Mouse (Mus musculus) MEL (cell line): ENCODE measurements around the gene Gm6169. TPM values are rescaled to one million over a fixed set of nuclear protein-coding genes. Genes with fewer than 3 reads are reported as not detected.
"Not testable (repeated sequence)": the region's sequence is repeated elsewhere in the genome, so short reads cannot be mapped to it uniquely, and the experiment has no call there.

Source experiments
- DNase-seq: peaks from one replicate; pipeline ENCODE4 v3.0.0; 2011; ENCODE audit warnings: low read depth, low spot score
- H3K27ac ChIP-seq: 2 replicates; pipeline ENCODE4 v1.5.1; 2012; ENCODE audit warnings: low read depth, mild to moderate bottlenecking, control low read depth, low read length, moderate library complexity; ENCODE audit not compliant: control insufficient read depth
- H3K27me3 ChIP-seq, 2 experiments: fragments of 150-350 bp in 1 of 2; sonication (generic) in 1 of 2; 2 replicates each; pipeline ENCODE4 v1.6.1; 2012; ENCODE audit warnings: low read length in 2 of 2, mild to moderate bottlenecking in 2 of 2, improper control_type of control experiment in 1 of 2, moderate library complexity in 1 of 2; ENCODE audit not compliant: insufficient read depth in 2 of 2, control insufficient read depth in 1 of 2
- H3K36me3 ChIP-seq, 2 experiments: 2 replicates each; pipeline ENCODE4 v1.6.1; 2012 to 2014; ENCODE audit warnings: low read length in 2 of 2, improper control_type of control experiment in 1 of 2, inconsistent platforms in 1 of 2, mild to moderate bottlenecking in 1 of 2; ENCODE audit not compliant: insufficient read depth in 2 of 2, control insufficient read depth in 1 of 2
- H3K4me1 ChIP-seq, 2 experiments: fragments of 150-350 bp in 1 of 2; sonication (generic) in 1 of 2; 2 replicates each; pipeline ENCODE4 v1.6.1; 2012; ENCODE audit warnings: low read length in 2 of 2, improper control_type of control experiment in 1 of 2, mild to moderate bottlenecking in 1 of 2; ENCODE audit not compliant: insufficient read depth in 2 of 2, control insufficient read depth in 1 of 2
- H3K4me3 ChIP-seq, 2 experiments: fragments of 150-350 bp in 1 of 2; sonication (generic) in 1 of 2; 2 replicates each; pipeline ENCODE4 v1.5.1; 2012; ENCODE audit warnings: low read depth in 2 of 2, low read length in 2 of 2, mild to moderate bottlenecking in 2 of 2, moderate library complexity in 2 of 2, control low read depth in 1 of 2, improper control_type of control experiment in 1 of 2; ENCODE audit not compliant: control insufficient read depth in 1 of 2, insufficient read depth in 1 of 2
- H3K79me2 ChIP-seq: 2 replicates; pipeline ENCODE4 v1.6.1; 2012; ENCODE audit warnings: mild to moderate bottlenecking, low read length, moderate library complexity; ENCODE audit not compliant: control insufficient read depth, poor library complexity, insufficient read depth
- H3K9ac ChIP-seq: 2 replicates; pipeline ENCODE4 v1.6.1; 2012; ENCODE audit warnings: low read depth, mild to moderate bottlenecking, control low read depth, low read length, moderate library complexity; ENCODE audit not compliant: control insufficient read depth, poor library complexity, severe bottlenecking
- H3K9me3 ChIP-seq: fragments of 150-350 bp; sonication (generic); replicated peaks from 2 replicates; pipeline ENCODE4 v1.6.1; 2012; ENCODE audit warnings: mild to moderate bottlenecking, low read length, improper control_type of control experiment, moderate library complexity; ENCODE audit not compliant: insufficient read depth
- BHLHE40 ChIP-seq: IDR thresholded peaks from 2 replicates; pipeline ENCODE4 v1.6.1; 2012; ENCODE audit warnings: low read depth, mild to moderate bottlenecking, inconsistent platforms, low read length, improper control_type of control experiment, borderline replicate concordance
- GABPA ChIP-seq: IDR thresholded peaks from 2 replicates; pipeline ENCODE4 v1.6.1; 2012; ENCODE audit warnings: low read depth, mild to moderate bottlenecking, inconsistent platforms, low read length, improper control_type of control experiment, moderate library complexity
- JUND ChIP-seq: IDR thresholded peaks from 2 replicates; pipeline ENCODE4 v1.6.1; 2011; ENCODE audit warnings: low read depth, mild to moderate bottlenecking, improper control_type of control experiment, low read length
- MAFK ChIP-seq: IDR thresholded peaks from 2 replicates; pipeline ENCODE4 v1.6.1; 2011; ENCODE audit warnings: low read depth, mild to moderate bottlenecking, low read length, improper control_type of control experiment, borderline replicate concordance
- MXI1 ChIP-seq: IDR thresholded peaks from 2 replicates; pipeline ENCODE4 v1.6.1; 2011; ENCODE audit warnings: mild to moderate bottlenecking, low read depth, low read length, improper control_type of control experiment
- MYB ChIP-seq: IDR thresholded peaks from 2 replicates; pipeline ENCODE4 v1.6.1; 2011; ENCODE audit warnings: mild to moderate bottlenecking, low read depth, low read length, improper control_type of control experiment
- NRF1 ChIP-seq: IDR thresholded peaks from 2 replicates; pipeline ENCODE4 v1.6.1; 2014; ENCODE audit warnings: low read depth, mild to moderate bottlenecking, inconsistent platforms, low read length, improper control_type of control experiment, moderate library complexity; ENCODE audit not compliant: poor library complexity, insufficient read depth, severe bottlenecking
- POLR2AphosphoS5 ChIP-seq: IDR thresholded peaks from 2 replicates; pipeline ENCODE4 v1.6.1; 2012; ENCODE audit warnings: low read depth, borderline replicate concordance, mild to moderate bottlenecking, inconsistent platforms, low read length, moderate library complexity, mixed read lengths
- RCOR1 ChIP-seq: IDR thresholded peaks from 2 replicates; pipeline ENCODE4 v1.6.1; 2012; ENCODE audit warnings: low read depth, mild to moderate bottlenecking, inconsistent platforms, low read length, improper control_type of control experiment
- SIN3A ChIP-seq: IDR thresholded peaks from 2 replicates; pipeline ENCODE4 v1.6.1; 2012; ENCODE audit warnings: low read length, improper control_type of control experiment, inconsistent platforms
- SMC3 ChIP-seq: IDR thresholded peaks from 2 replicates; pipeline ENCODE4 v1.6.1; 2011; ENCODE audit warnings: low read depth, low read length, improper control_type of control experiment
- TBP ChIP-seq: IDR thresholded peaks from 2 replicates; pipeline ENCODE4 v1.8.0; 2011; ENCODE audit warnings: low read depth, low read length, improper control_type of control experiment
- UBTF ChIP-seq: IDR thresholded peaks from 2 replicates; pipeline ENCODE4 v1.6.1; 2012; ENCODE audit warnings: low read depth, mild to moderate bottlenecking, inconsistent platforms, low read length, improper control_type of control experiment, moderate library complexity, borderline replicate concordance; ENCODE audit not compliant: insufficient read depth
- USF1 ChIP-seq: IDR thresholded peaks from 2 replicates; pipeline ENCODE4 v1.6.1; 2014; ENCODE audit warnings: low read depth, mild to moderate bottlenecking, inconsistent platforms, low read length, improper control_type of control experiment, moderate library complexity
- ZC3H11A ChIP-seq: IDR thresholded peaks from 2 replicates; pipeline ENCODE4 v1.6.1; 2012; ENCODE audit warnings: low read depth, mild to moderate bottlenecking, inconsistent platforms, low read length, improper control_type of control experiment
- ZNF384 ChIP-seq: IDR thresholded peaks from 2 replicates; pipeline ENCODE4 v1.6.1; 2012; ENCODE audit warnings: low read depth, mild to moderate bottlenecking, inconsistent platforms, low read length, improper control_type of control experiment
- polyA plus RNA-seq, 2 experiments: library from polyadenylated mRNA; stranded (reverse) in 1 of 2; unstranded in 1 of 2; fragments of >175 nt in 1 of 2; fragments of >200 nt in 1 of 2; gene quantifications; 2 replicates each; pipeline versions ENCODE4 v1.2.1 to v1.2.4; 2012; ENCODE audit warnings: low replicate concordance in 2 of 2, low read depth in 1 of 2; ENCODE audit not compliant: insufficient read length in 2 of 2, insufficient read depth in 1 of 2, missing spikeins in 1 of 2
- total RNA-seq: library from RNA; depleted of rRNA; stranded (reverse); fragments of 300-350 nt; gene quantifications from 2 replicates; pipeline ENCODE4 v1.2.3, GENCODE M21; 2012

Gene Gm6169
- total and polyA plus RNA-seq, 3 experiments, result 1.9 to 3.6 TPM; not detected in 1

GRCm38 (mm10) chr13:97121341-97121740, 22.3 kb upstream of the Gm6169 start:
- TF ChIP-seq RCOR1, result no peak
- no peak overlapping the region for H3K27ac ChIP-seq
- H3K27me3 ChIP-seq, result peaks cover 0 to 2% of the 10 kb centered on the region in 2 experiments; a peak in 2 of 4 replicates
- H3K4me3 ChIP-seq, result no peak overlapping the region
- no peaks in the 10 kb centered on the region for H3K36me3 ChIP-seq
- H3K79me2 ChIP-seq, result no peaks in the 10 kb centered on the region
- DNase-seq, result no peak
- no peak overlapping the region for H3K9ac ChIP-seq
- no peaks in the 10 kb centered on the region for H3K9me3 ChIP-seq
- H3K4me1 ChIP-seq, result no peaks in the 10 kb centered on the region

DNA sequence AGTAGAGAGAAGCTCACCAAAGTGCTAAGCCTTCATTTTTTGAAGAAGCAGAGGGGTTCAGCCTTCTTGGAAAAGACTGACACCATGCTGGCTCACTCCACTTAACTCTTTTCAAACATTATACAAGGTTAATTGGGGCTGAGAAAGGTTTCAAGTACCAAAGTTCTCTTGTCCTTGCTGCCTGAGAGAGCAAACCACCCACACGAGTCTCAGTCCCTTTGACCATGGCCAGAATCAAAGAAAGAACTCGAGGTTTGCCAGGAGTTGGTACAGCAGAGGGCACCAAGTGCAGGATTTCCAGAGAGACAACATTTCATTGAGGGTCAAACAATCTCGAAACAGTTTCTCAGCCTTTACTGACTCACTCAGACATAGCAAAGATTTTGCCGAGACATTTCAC, 10.0 kb upstream of the Gm6169 start:
- Histone ChIP-seq H3K9me3 (no peaks in the 10 kb centered on the region), H3K4me3 (no peak overlapping the region), H3K79me2 (no peaks in the 10 kb centered on the region), H3K27ac (no peak overlapping the region), H3K4me1 (no peaks in the 10 kb centered on the region), H3K27me3 (peaks cover 6 to 10% of the 10 kb centered on the region in 2 experiments), H3K36me3 (no peaks in the 10 kb centered on the region), H3K9ac (no peak overlapping the region)
- no peak for DNase-seq
- TF ChIP-seq MYB, result no peak
- TF ChIP-seq MXI1, result no peak
- no peak for TF ChIP-seq TBP
- no peak for TF ChIP-seq SIN3A
- TF ChIP-seq MAFK, result no peak
- TF ChIP-seq ZC3H11A, result no peak
- TF ChIP-seq GABPA, result no peak
- TF ChIP-seq ZNF384, result no peak
- TF ChIP-seq USF1, result no peak
- TF ChIP-seq POLR2AphosphoS5, result no peak
- TF ChIP-seq SMC3, result no peak
- TF ChIP-seq UBTF, result no peak
- TF ChIP-seq JUND, result no peak
- no peak for TF ChIP-seq BHLHE40
- no peak for TF ChIP-seq NRF1

DNA sequence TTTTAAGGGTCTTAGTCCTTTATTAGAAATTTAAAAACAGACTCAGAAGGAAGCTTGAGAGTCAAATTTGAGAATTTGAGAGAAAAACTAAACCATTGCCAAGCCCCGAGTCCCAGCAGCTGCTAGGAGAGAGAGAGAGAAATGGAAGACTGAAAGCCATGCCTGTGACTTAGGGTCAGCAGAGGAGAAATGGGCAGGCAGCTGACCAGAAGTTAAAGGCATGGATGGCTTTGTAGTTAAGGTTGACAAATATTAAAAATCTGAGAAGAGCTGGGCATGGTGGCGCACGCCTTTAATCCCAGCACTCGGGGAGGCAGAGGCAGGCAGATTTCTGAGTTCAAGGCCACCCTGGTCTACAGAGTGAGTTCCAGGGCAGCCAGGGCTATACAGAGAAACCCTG, 8.7 kb upstream of the Gm6169 start:
- H3K4me3 ChIP-seq, H3K4me1 ChIP-seq, DNase-seq, H3K79me2 ChIP-seq, H3K27ac ChIP-seq, H3K36me3 ChIP-seq, H3K9ac ChIP-seq, H3K9me3 ChIP-seq: not testable (repeated sequence)
- peaks cover 4 to 13% of the 10 kb centered on the region in 2 experiments for H3K27me3 ChIP-seq
